Mouse (Mus musculus): ENCODE measurements around the gene Enc1. TPM values are rescaled to one million over a fixed set of nuclear protein-coding genes. Genes with fewer than 3 reads are reported as not detected.

Gene Enc1
- total and polyA plus RNA-seq, 2 experiments from 2014 or later = 76.8 to 423 TPM

DNA sequence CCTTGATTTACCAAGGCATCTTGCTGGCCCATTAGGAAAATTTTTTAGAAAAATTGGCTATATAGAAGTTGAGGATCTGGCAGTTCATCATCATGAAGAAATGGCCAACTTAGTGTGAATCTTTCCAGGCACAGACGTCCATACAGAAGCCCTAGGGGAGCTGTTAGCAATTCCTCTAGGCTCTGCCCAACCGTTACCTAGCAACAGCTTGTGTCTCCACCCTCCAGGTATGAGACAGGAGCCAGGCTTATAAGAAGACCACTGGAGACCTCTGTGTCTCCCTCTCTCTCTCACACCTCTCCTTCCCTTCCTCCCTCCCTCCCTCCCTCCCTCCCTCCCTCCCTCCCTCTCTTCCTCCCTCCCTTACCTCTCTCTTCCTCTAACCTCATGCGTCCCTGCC is 49.8 kb downstream of the Enc1 start:
- ATAC-seq (no peak), DNase-seq (no peak)
- Histone ChIP-seq H3K36me3 (ENCODE audit: insufficient read depth) (no peaks in the 10 kb centered on the region), H3K9me3 (ENCODE audit: low read length) (no peaks in the 10 kb centered on the region), H3K4me1 (ENCODE audit: insufficient read depth) (peaks cover 7% of the 10 kb centered on the region; the same call in 1 of the 2 replicates), H3K4me2 (ENCODE audit: low read depth) (no peak overlapping the region), H3K27ac (ENCODE audit: low read depth, low read length) (no peak overlapping the region), H3K9ac (no peak overlapping the region), H3K4me3 (ENCODE audit: low read depth, low read length) (no peak overlapping the region), H3K27me3 (ENCODE audit: insufficient read depth, low read length) (no peaks in the 10 kb centered on the region)
- WGBS = 52% methylated on average over 3 of the region's 3 CpGs
- TF ChIP-seq CTCF (IDR thresholded peaks at IDR 0.05; ENCODE audit: low read depth) = no peak

- peaks cover 7% of the 10 kb centered on the region; the same call in 1 of the 2 replicates for H3K4me1 ChIP-seq (ENCODE audit: insufficient read depth)
- H3K36me3 ChIP-seq (ENCODE audit: insufficient read depth) = no peaks in the 10 kb centered on the region
- ATAC-seq (no peak), DNase-seq (no peak)
- no peak overlapping the region for H3K4me3 ChIP-seq (ENCODE audit: low read depth, low read length)
- no peaks in the 10 kb centered on the region for H3K27me3 ChIP-seq (ENCODE audit: insufficient read depth, low read length)
- H3K9me3 ChIP-seq (ENCODE audit: low read length) = no peaks in the 10 kb centered on the region
- H3K4me2 ChIP-seq (ENCODE audit: low read depth) = no peak overlapping the region
- no peak for TF ChIP-seq CTCF (IDR thresholded peaks at IDR 0.05; ENCODE audit: low read depth)
- no peak overlapping the region for H3K27ac ChIP-seq (ENCODE audit: low read depth, low read length)
- no peak overlapping the region for H3K9ac ChIP-seq
- 81% methylated on average over 17 of the region's 17 CpGs for WGBS
Measured at GRCm38 (mm10) chr13:97291354-97291753, 50.4 kb downstream of the Enc1 start.

DNA sequence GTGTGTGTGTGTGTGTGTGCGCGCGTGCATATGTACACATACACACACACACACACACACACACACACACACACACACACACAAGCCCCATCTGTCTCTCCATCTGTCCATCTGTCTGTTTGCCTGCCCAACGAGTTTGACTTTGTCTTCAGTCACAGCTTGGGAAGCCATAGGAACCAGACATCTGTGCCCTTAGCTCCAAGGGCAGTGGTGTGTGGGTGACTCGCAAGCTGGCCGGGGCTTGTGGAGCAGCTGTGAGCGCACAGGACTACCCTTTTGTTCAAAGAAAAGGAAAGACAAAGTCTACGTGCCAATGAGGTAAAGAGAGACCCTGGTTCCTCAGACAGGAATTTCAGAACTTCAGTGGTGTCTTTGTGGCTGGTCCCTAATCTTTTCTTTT is 51.1 kb downstream of the Enc1 start:
- DNase-seq (peak; percentile 71), ATAC-seq (peak; percentile 69; the same call in 1 of the 2 replicates)
- Histone ChIP-seq H3K27me3 (ENCODE audit: insufficient read depth, low read length) (no peaks in the 10 kb centered on the region), H3K4me2 (ENCODE audit: low read depth) (no peak overlapping the region), H3K36me3 (ENCODE audit: insufficient read depth) (no peaks in the 10 kb centered on the region), H3K4me1 (ENCODE audit: insufficient read depth) (peaks cover 7% of the 10 kb centered on the region; the same call in 1 of the 2 replicates), H3K27ac (ENCODE audit: low read depth, low read length) (no peak overlapping the region), H3K9me3 (ENCODE audit: low read length) (no peaks in the 10 kb centered on the region), H3K4me3 (ENCODE audit: low read depth, low read length) (no peak overlapping the region), H3K9ac (no peak overlapping the region)
- 24% methylated on average over 8 of the region's 8 CpGs for WGBS
- no peak for TF ChIP-seq CTCF (IDR thresholded peaks at IDR 0.05; ENCODE audit: low read depth)

DNA sequence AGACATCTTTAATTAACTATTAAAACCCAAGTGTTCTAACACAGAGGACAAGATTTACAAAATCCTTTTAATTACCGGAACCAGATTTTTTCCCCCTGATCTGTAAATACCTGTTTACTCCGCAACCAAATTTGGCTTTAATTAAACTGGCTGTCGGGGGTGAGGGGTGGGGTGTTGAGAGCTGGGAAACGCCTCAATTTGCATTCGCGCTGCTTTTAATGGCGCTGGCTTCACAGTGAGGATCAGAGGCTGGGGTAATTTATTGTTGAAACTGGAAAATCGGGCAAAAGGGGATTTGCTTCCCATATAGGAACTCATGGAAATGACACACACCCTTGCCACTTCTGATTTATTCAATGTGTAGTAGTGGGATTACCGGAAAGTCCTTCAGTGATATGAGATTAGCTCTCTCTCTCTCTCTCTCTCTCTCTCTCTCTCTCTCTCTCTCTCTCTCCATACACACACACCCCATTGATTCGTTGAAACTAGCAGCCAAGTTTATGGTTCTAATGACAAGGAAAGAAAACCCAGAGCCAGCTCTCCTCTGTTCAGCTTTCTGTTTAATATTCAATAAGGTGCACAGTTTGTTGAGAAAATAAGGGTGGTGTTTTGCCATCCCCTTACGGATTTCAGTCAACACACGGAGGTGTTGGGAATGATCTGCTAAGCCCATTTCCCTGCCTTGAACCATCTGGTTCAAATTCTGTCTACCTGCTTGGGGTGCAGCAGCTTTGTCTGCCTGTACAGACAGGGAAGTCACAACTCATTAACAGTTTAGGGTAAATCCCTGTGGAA is 51.7 kb downstream of the Enc1 start:
- WGBS = 9% methylated on average over 12 of the region's 12 CpGs
- no peak overlapping the region for H3K4me3 ChIP-seq (ENCODE audit: low read depth, low read length)
- ATAC-seq = peak; percentile 38; the same call in 1 of the 2 replicates
- DNase-seq = peak; percentile 49
- no peaks in the 10 kb centered on the region for H3K27me3 ChIP-seq (ENCODE audit: insufficient read depth, low read length)
- H3K4me1 ChIP-seq (ENCODE audit: insufficient read depth) = peaks cover 7% of the 10 kb centered on the region; the same call in 1 of the 2 replicates
- H3K9me3 ChIP-seq (ENCODE audit: low read length) = no peaks in the 10 kb centered on the region
- H3K27ac ChIP-seq (ENCODE audit: low read depth, low read length) = no peak overlapping the region
- TF ChIP-seq CTCF (IDR thresholded peaks at IDR 0.05; ENCODE audit: low read depth) = no peak
- no peak overlapping the region for H3K9ac ChIP-seq
- H3K36me3 ChIP-seq (ENCODE audit: insufficient read depth) = no peaks in the 10 kb centered on the region
- peak overlapping the region; percentile 30; the same call in 1 of the 2 replicates for H3K4me2 ChIP-seq (ENCODE audit: low read depth)

DNA sequence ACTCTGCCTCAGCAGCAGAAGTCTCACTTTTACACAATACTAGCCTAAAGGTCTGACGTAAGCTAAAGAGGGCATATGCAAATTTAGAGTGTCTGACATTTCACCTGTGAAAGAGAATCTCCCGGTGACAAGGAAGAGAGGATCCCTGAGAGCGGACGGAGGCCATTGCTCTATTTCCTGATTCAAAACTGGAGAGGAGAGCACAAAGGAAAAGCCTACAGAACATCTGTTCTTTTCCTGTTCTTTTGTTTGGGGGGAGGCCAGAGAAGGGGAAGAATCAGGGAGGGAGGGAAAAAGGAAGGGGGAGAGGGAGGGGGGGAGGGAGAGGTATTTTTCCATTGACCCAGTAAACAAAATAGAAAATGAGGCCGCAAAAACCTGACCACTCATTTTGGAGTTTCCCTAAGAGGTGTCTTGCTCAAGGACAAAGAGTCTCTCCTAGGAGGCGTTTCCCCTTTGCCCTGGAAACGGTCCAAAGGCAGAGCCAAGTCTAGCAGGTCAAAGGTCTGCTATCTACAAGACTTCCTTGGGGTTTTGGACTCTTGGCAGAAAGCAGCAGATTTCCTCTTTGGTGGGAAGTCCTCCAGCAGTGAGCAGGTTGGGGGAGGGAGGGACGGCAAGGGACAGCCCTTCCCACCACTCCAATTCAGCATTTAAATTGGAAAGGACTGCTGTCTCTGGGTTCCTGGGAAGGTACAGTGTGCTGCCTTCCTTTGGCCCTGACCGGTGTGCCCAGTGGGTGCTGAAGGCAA is 54.4 kb downstream of the Enc1 start:
- WGBS = 64% methylated on average over 9 of the region's 9 CpGs
- H3K4me3 ChIP-seq (ENCODE audit: low read depth, low read length) = no peak overlapping the region
- ATAC-seq = no peak
- no peak overlapping the region for H3K4me2 ChIP-seq (ENCODE audit: low read depth)
- no peak for TF ChIP-seq CTCF (IDR thresholded peaks at IDR 0.05; ENCODE audit: low read depth)
- H3K4me1 ChIP-seq (ENCODE audit: insufficient read depth) = peaks cover 7% of the 10 kb centered on the region; the same call in 1 of the 2 replicates
- H3K9ac ChIP-seq = no peak overlapping the region
- DNase-seq = no peak
- no peaks in the 10 kb centered on the region for H3K27me3 ChIP-seq (ENCODE audit: insufficient read depth, low read length)
- no peaks in the 10 kb centered on the region for H3K9me3 ChIP-seq (ENCODE audit: low read length)
- H3K27ac ChIP-seq (ENCODE audit: low read depth, low read length) = no peak overlapping the region
- H3K36me3 ChIP-seq (ENCODE audit: insufficient read depth) = no peaks in the 10 kb centered on the region

DNA sequence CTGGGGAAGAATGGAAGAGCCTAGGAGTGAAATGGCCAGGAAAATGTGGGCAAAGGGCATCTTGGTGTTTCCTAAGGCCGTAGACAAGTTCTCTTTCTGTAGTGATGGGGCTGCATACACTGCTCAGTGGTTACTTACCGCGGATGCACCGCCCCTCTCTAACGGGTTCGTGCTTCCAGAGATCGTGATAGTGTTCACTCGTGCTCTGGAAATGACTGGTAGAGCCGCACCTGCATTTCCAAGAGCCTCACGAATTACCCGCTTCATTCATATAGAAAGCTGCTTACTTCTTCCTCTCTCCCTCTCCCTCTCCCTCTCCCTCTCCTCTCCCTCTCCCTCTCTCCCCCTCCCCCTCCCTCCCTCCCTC is 54.9 kb downstream of the Enc1 start:
- Histone ChIP-seq H3K9ac (no peak overlapping the region), H3K9me3 (ENCODE audit: low read length) (no peaks in the 10 kb centered on the region), H3K4me2 (ENCODE audit: low read depth) (no peak overlapping the region), H3K4me3 (ENCODE audit: low read depth, low read length) (no peak overlapping the region), H3K27me3 (ENCODE audit: insufficient read depth, low read length) (no peaks in the 10 kb centered on the region), H3K27ac (ENCODE audit: low read depth, low read length) (no peak overlapping the region), H3K36me3 (ENCODE audit: insufficient read depth) (no peaks in the 10 kb centered on the region), H3K4me1 (ENCODE audit: insufficient read depth) (peaks cover 7% of the 10 kb centered on the region; the same call in 1 of the 2 replicates)
- no peak for ATAC-seq
- 86% methylated on average over 11 of the region's 11 CpGs for WGBS
- DNase-seq = no peak
- no peak for TF ChIP-seq CTCF (IDR thresholded peaks at IDR 0.05; ENCODE audit: low read depth)

DNA sequence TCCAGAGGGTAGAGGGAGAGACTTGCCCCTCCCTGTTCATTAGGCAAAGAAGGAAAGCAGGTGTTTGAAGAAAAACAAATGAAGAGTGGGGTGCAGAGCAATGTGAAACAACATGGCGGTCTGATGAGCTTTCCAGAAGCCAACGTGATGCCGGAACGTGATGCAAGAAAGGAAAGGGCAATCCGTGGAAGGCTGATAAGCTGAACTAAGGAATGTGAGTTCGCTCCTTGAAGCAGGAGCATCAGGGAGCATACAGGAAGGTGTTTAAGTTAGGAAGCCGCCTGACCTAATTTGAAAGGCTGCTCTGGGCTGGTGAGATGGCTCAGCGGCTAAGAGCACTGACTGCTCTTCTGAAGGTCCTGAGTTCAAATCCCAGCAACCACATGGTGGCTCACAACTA is 55.4 kb downstream of the Enc1 start:
- H3K4me2 ChIP-seq (ENCODE audit: low read depth) = no peak overlapping the region
- H3K27me3 ChIP-seq (ENCODE audit: insufficient read depth, low read length) = no peaks in the 10 kb centered on the region
- ATAC-seq = no peak
- H3K4me3 ChIP-seq (ENCODE audit: low read depth, low read length) = no peak overlapping the region
- no peak overlapping the region for H3K27ac ChIP-seq (ENCODE audit: low read depth, low read length)
- DNase-seq = no peak
- H3K9me3 ChIP-seq (ENCODE audit: low read length) = no peaks in the 10 kb centered on the region
- WGBS = 88% methylated on average over 8 of the region's 8 CpGs
- H3K4me1 ChIP-seq (ENCODE audit: insufficient read depth) = peaks cover 7% of the 10 kb centered on the region; the same call in 1 of the 2 replicates
- H3K9ac ChIP-seq = no peak overlapping the region
- TF ChIP-seq CTCF (IDR thresholded peaks at IDR 0.05; ENCODE audit: low read depth) = no peak
- H3K36me3 ChIP-seq (ENCODE audit: insufficient read depth) = no peaks in the 10 kb centered on the region
